Mouse (Mus musculus) monocyte, adult 59 days (primary cell): Measurements from ENCODE around the gene Rps2. TPM values are rescaled to one million over a fixed set of nuclear protein-coding genes. Genes with fewer than 3 reads are reported as not detected.

Source experiments
- total RNA-seq, 2 experiments: library from RNA; stranded (reverse); gene quantifications; one replicate each; pipeline ENCODE4 v1.2.4; 2023

Rps2 gene
- 100 to 1,000 TPM; 714 to 754 TPM for total RNA-seq

DNA sequence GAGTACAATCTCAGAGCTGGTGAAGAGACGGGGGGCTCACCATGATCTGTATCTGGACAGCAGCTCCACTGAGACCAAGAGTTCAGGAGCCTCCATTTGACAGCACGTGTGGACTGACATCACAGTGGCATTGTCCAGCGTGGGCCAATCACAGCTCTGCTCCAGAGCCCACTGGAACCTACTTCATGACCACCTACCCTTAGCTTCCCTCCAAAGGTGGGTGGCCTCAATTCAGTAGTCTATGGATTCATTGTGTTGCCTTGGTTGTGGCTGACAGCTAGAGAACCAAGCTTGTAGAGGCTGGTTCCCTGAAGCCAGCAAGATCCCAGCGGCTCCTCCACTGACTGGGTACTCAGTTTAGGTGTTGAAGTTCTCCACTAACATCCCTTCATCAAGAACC lies at the start of gene Rps2, which contains the start of gene Rnf151:
Gene Rps2 (plus strand): TSS at position 174 of the 400 bp plus-strand sequence.
Gene Rnf151 (minus strand): TSS at position 121 of the 400 bp plus-strand sequence.

DNA sequence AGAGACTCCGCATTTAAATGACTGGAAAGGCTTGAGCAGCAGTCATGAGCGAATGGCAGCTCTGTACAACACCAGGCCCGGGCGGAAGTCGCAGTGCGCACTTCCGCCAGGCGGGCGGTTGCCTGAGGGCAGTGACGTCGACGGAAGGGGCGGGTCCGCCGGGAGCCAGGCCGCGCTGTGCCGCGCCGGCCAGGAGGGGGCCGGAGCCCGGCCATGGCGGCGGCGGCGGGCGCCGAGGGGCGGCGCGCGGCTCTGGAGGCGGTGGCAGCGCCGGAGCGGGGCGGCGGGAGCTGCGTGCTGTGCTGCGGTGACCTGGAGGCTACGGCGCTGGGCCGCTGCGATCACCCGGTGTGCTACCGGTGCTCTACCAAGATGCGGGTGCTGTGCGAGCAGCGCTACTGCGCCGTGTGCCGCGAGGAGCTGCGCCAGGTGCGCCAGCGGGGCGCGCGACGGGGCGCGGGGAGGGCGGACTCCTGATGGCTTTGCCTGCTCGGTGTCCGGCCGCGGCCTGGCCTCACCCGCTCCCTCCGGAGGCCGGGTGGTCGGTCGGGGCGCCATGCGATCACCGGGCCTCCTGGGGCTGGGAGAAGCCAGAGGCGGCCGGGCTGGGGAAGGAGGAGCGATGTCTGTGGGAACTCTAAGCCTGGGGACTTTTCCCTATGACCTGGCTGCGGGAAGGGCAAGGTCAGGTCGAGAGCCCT lies 48.2 kb upstream of the Rps2 start, which contains the start of gene Zfp598:
Gene Zfp598 (plus strand): TSS at position 143 of the 701 bp plus-strand sequence.

DNA sequence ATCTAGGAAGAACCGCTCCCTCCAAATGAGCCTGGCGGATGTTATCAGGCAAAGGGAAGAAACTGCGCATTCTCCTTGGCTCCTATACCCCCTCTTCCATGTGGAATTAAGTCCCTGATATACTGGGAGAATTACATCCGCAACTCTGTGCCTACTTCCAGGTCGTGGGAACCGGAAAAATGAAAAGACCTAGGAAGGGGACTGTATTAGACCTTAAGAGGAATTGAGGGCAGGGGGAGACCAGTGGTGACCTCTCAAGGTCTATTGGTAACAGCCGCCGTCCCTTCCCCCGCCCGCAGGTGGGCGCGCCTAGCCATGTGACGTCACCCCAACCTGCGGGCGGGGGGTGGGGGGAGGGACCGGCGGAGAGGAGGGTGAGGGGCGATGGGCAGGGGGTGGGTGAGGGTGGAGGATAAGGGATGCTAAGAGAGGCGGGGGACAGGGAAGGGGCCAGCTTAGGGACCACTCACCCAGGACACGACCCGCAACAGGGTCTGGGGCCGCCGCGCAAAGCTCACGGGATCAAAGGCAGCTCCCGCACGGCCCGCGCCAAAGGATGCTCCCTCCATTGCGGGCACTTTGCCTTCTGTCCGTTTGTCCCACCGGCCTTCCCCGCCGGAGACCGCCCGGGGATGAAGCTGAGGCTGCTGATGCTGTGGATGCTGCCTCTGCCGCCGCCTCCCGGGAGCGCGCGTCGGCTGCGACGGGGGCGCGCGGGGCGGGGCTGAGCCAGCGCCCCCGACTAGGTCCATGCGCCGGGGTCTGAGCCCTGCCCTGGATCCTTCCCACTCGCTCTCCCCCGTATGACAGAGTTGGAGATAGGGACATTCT lies 28.4 kb upstream of the Rps2 start, which contains the start of gene Syngr3:
Gene Syngr3 (minus strand): TSS at position 705 of the 831 bp plus-strand sequence.

DNA sequence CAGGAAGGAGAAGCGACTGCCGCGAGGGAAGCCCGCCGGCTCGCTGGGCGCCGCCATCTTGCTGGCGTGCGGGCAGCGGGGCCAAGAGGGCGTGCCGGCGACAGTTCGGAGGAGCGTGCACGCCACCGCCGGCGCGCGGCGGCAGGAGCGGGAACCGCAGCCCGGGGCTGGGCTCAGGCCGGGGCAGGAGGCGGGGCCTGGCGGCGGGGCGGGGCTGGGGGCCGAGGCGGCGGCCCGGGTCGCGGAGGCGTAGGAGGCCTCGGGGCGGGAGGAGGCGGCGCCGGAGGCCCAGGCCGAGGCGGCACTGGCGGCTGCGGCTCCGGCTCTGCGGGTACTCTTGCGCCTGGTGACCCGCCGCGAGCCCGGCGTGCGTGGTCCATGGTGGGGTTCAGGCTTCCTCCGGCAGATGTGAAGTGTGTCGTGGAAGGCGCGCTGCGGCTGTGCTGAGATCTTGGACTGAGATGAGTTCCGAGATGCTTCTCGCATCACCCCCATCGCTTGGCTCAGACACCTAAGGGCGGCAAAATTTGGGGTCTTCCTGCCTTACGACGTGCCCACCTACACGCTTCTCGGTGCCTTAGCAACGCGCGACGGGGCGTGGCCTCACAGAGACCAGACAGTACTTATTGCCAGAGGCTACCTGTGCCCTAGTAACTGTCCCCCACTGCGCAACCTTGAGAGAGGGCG lies 21.8 kb upstream of the Rps2 start, which contains the start of the genes Gfer and Noxo1:
Gene Gfer (minus strand): TSS at position 146 of the 687 bp plus-strand sequence.
Gene Noxo1 (plus strand): TSS at position 224 of the 687 bp plus-strand sequence.

DNA sequence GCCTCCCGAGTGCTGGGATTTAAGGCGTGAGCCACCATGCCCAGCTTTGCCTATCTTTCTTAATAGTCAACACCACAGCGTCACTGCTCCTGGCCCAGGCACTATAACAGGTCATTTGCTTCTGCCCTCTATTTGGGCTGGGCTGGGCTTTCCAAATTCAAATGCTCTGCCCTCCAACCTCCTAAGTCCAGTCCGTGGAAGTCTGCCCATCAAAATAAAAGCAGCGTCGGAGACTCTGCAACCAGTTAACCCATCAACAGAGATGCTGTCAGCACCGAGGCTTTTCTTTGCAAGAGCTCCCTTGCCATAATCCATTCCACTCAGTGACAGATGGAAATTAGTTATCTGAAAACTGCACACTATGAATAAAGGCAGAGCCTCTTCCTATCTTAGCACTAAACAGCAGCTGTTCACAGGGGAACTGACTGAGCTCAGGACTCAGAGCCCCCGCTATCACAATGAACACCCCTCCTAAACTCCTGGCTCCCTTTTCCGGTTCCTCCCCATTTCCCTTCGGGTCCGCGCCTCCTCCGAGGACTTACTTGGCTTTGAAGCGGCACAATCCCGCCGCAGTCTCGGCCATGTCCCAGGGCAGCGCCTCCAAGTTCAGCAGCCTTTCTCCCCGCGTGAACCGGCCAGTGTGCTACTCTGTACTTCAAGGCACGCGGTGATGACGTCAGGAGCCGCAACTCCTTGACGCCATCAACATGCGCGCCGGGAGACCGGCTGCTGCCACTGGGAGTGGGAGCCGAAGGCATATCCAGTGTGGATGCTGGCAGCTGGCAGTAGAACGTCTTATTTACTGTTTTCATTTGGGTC lies 10.7 kb upstream of the Rps2 start, which contains the start of gene Tbl3:
Gene Tbl3 (minus strand): TSS at position 679 of the 819 bp plus-strand sequence.

DNA sequence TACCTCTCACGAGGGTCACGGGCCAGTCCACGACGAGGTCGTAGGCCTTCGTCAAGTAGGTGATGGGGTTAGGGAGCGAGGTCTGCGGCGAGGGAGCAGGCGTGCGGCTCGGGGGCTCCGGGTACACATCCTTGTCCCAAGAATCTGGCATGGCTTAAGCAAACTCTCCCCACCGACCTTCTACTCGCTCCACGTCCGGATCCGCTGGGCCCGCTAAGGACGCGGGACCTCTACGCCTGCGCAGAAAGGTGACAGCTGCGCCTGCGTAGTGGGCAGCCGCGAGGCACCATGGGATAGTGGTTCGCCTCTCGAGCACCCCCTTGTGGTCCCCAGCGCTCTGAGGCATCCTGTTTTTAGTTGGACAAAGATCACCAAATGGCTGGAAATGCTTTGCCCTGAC lies 6.3 kb downstream of the Rps2 start, which contains the start of gene Ndufb10:
Gene Ndufb10 (minus strand): TSS at position 295 of the 400 bp plus-strand sequence.

DNA sequence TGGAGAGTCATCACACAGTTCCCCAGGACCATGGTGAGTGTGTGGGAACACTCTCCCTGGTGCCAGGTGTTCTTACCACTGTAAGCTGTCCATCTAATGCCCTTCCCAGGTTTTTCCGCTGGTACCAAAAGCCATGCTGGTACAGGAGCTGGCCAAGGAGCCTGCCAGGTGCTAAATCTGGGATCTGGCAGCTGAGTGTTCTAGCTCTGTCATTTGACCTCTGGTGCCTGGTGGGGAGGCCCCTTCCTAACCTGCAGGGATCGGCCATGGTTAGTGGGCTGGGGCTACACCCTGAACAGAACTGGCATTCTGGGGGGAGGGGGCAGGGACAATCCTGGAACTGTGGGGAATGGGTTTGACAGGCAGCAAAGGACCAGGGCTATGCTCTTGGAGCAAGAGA lies 9.7 kb downstream of the Rps2 start, which contains the start of gene Rpl3l:
Gene Rpl3l (plus strand): TSS at position 203 of the 400 bp plus-strand sequence.

DNA sequence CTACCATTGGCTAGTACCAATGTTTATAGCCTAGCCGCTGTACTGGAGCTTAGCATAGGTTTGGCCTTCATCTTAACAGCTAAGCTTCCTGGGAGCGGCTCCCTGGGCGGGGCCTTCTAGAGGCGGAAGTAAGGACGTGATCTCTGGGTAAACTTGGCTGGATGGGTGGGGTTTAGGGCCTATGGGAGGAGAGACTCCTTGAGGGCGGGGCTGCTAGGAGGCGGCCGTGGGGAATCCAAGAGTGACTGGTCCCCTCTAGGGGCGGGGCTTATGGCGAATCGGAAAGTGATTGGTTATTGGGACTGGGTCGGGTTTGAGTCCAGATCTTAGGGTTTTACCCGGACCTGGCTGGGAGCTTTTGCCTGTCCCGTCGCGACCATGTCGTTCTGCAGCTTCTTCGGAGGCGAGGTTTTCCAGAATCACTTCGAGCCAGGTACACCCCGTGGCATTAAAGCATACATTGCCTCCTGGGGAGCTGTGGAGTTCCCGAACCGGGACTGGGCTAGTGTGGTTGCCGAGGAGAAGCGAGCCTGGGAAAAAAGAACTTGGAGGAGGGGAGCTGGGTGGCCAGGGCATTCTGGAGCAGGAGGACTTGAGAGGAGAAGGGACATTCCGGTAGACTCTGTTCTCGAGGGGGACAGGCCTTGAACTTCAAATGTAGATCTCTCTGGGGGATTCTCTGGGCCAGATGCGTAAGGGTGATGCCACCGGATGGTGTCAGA lies 18.6 kb downstream of the Rps2 start, which contains the start of gene Msrb1:
Gene Msrb1 (plus strand): TSS at position 313 of the 722 bp plus-strand sequence.

DNA sequence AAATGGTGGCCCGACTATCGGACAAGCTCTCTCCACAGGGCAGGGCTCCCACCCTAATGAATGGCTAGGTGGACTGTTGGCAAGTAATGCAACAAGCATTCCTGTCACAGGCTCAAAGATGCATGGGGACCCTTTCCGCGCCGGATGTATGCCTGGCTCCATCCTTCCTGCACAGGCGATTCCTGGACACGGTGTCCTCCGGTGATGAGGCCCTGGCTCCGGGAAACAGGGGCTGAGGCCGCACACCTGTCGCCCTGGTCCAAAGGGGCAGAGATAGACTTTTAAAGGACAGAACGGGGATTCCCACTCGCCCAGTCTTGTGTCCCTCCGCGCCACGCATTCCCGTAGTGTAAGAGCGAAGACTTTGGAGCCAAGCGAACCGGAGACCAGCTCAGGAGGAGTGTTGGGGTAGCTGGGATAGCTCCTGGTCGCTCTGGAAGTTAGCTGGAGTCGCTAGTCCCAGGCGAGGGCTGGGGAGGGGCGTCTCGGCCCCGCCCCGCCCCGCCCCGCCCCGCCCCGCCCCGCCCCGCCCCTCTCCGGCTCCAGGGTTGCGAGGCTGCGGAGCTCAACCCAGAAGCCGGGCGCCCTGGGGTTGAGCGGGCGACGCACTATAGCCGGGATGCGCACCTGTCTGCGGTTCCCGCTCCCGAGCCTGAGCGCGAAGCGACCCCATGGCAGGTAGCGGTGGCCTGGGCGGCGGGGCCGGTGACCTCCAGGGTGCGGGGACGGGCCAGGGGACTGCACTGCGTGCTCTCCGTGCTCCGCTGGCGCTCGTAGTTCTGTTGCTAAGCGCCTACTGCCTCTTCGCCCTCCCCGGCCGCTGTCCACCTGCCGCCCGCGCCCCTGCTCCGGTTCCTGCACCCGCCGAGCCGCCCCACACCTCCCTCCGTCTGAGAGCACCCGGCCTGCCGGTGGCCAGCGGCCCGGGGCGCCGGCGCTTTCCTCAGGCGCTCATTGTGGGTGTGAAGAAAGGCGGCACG lies 34.8 kb downstream of the Rps2 start, which contains the start of gene Hs3st6:
Gene Hs3st6 (plus strand): TSS at position 574 of the 980 bp plus-strand sequence.

Other genes with a start within 250 kb of the Rps2 start
- 10 to 100 TPM; 37.7 to 43.5 TPM for gene E4f1, start 247.8 kb upstream of the Rps2 start, total RNA-seq
- gene Pgp, start 247.7 kb upstream of the Rps2 start, total RNA-seq: 10 to 100 TPM; 14.8 to 18.7 TPM
- not detected for gene Bricd5, start 244.2 kb upstream of the Rps2 start, total RNA-seq
- gene Mlst8, start 239.0 kb upstream of the Rps2 start, total RNA-seq: 10 to 100 TPM; 19.4 to 24.9 TPM
- not detected for gene Caskin1, start 229.5 kb upstream of the Rps2 start, total RNA-seq
- 100 to 1,000 TPM; 141 to 154 TPM for gene Traf7, start 190.2 kb upstream of the Rps2 start, total RNA-seq
- 1 to 10 TPM in 1 of 2 experiments, under 1 TPM in 1; 0.58 to 1.6 TPM for gene Rab26, start 183.9 kb upstream of the Rps2 start, total RNA-seq
- gene Pkd1, start 168.3 kb upstream of the Rps2 start, total RNA-seq: 10 to 100 TPM; 41.4 to 46.0 TPM
- gene Tsc2, start 85.5 kb upstream of the Rps2 start, total RNA-seq: 10 to 100 TPM; 68.8 to 75.5 TPM
- gene Nthl1, start 85.4 kb upstream of the Rps2 start, total RNA-seq: 1 to 10 TPM; 1.7 to 2.5 TPM
- gene Slc9a3r2, start 67.8 kb upstream of the Rps2 start, total RNA-seq: 1 to 10 TPM; 2.1 to 2.9 TPM
- not detected for gene Npw, start 59.7 kb upstream of the Rps2 start, total RNA-seq
- 10 to 100 TPM; 46.6 to 48.8 TPM for gene Zfp598, start 48.4 kb upstream of the Rps2 start, total RNA-seq
- gene Syngr3, start 28.2 kb upstream of the Rps2 start, total RNA-seq: not detected
- gene Gfer, start 22.0 kb upstream of the Rps2 start, total RNA-seq: 10 to 100 TPM; 15.5 to 18.1 TPM
- gene Noxo1, start 21.9 kb upstream of the Rps2 start, total RNA-seq: 1 to 10 TPM; 3.4 to 5.3 TPM
- gene Tbl3, start 10.5 kb upstream of the Rps2 start, total RNA-seq: 10 to 100 TPM; 16.1 to 22.1 TPM
- not detected for gene Rnf151, start 53 bp upstream of the Rps2 start, total RNA-seq
- gene Ndufb10, start 6.4 kb downstream of the Rps2 start, total RNA-seq: 100 to 1,000 TPM in 1 of 2 experiments, 10 to 100 TPM in 1; 70.4 to 102 TPM
- 1 to 10 TPM; 1.6 to 3.7 TPM for gene Rpl3l, start 9.7 kb downstream of the Rps2 start, total RNA-seq
- gene Msrb1, start 18.5 kb downstream of the Rps2 start, total RNA-seq: 100 to 1,000 TPM; 740 to 885 TPM
- gene Hs3st6, start 34.9 kb downstream of the Rps2 start, total RNA-seq: not detected
- gene Meiob, start 86.2 kb downstream of the Rps2 start, total RNA-seq: not detected
- gene Hagh, start 122.0 kb downstream of the Rps2 start, total RNA-seq: 10 to 100 TPM; 46.8 to 63.2 TPM
- gene Fahd1, start 132.2 kb downstream of the Rps2 start, total RNA-seq: 1 to 10 TPM; 2.6 TPM
- 1 to 10 TPM in 1 of 2 experiments, under 1 TPM in 1; 0.84 to 1.5 TPM for gene Igfals, start 147.9 kb downstream of the Rps2 start, total RNA-seq
- gene Nubp2, start 168.2 kb downstream of the Rps2 start, total RNA-seq: 10 to 100 TPM; 60.0 to 60.2 TPM
- 10 to 100 TPM; 26.4 to 26.5 TPM for gene Spsb3, start 168.5 kb downstream of the Rps2 start, total RNA-seq
- 10 to 100 TPM; 23.1 to 23.8 TPM for gene Eme2, start 177.0 kb downstream of the Rps2 start, total RNA-seq
- gene Mrps34, start 177.0 kb downstream of the Rps2 start, total RNA-seq: 10 to 100 TPM; 22.5 to 29.5 TPM
- 10 to 100 TPM; 23.7 to 24.7 TPM for gene Nme3, start 178.4 kb downstream of the Rps2 start, total RNA-seq
- gene Mapk8ip3, start 218.9 kb downstream of the Rps2 start, total RNA-seq: 100 to 1,000 TPM; 122 to 126 TPM
- 10 to 100 TPM; 21.5 to 28.3 TPM for gene Jpt2, start 242.6 kb downstream of the Rps2 start, total RNA-seq